Mouse (Mus musculus): Measurements from ENCODE around the gene Trim58. TPM values are rescaled to one million over a fixed set of nuclear protein-coding genes. Genes with fewer than 3 reads are reported as not detected.

Gene Trim58
- polyA plus RNA-seq, 1 experiment, result not detected

DNA sequence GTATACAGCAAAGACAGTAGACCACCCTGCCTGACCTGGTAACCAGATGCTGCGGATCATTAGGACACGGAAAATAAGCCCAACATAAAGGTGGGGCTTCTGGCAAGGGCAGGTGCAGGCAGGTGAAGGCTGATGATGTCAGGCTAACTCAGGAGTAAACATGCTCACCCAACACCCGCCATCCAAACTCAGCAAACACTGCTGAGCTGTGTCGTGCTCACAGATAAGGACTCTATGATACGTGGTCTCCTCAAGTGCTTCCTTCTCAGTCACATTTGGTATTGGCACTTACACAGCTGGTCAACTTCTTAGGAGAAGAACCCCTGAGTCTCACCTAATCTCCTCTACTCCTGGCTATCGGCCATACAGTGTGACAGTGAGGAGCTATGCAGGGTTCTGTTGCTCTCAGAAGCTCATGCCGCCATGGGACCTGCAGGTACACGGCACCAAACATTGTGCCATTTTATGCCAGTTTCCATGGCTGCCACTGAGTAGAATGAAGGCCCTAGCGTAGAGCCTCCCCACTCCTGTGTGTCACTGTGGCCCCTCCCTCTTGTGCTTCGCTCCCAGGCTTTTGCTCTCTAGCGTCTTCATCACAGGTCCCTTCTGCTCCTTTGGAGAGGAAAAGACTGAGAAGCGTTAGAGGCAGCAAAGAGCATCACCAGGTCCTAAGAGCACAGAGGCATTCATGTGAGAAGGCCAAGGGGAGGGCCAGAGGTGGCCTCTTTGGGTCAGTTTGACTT lies 33.9 kb upstream of the Trim58 start:
- Histone ChIP-seq H3K27me3 (ENCODE audit: control insufficient read depth, insufficient read depth, low read length) (no peaks in the 10 kb centered on the region), H3K4me1 (ENCODE audit: control insufficient read depth, insufficient read depth, low read length) (no peaks in the 10 kb centered on the region; the same call in 1 of the 2 replicates), H3K27ac (ENCODE audit: control insufficient read depth, insufficient read depth, low read depth, low read length) (no peak overlapping the region), H3K36me3 (ENCODE audit: control insufficient read depth, insufficient read depth, low read length) (no peaks in the 10 kb centered on the region), H3K4me3 (ENCODE audit: control insufficient read depth, low read depth, low read length) (no peak overlapping the region)
- TF ChIP-seq POLR2A (IDR thresholded peaks at IDR 0.05; ENCODE audit: control insufficient read depth, low read depth, low read length) (no peak), CTCF (IDR thresholded peaks at IDR 0.05; ENCODE audit: control insufficient read depth, insufficient read depth, insufficient replicate concordance, low read depth, low read length) (no peak)

DNA sequence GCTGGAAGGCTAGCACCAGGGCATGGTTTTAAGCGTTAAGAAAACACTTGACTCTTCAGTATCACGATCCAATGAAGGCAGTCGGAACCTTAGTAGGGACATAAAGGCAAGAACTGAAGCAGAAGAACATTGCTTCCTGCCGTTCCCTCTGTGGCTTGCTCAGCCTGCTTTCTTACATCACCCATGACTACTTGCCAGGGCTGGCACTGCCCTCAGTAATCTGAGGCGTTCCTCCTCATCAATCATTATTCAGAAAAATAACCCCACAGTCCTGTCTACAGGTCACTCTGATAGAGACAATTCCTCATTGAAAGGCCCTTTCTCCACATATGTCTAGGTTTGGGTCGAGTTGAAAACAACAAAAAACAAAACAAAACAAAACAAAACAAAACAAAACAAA lies 33.2 kb upstream of the Trim58 start:
- no peaks in the 10 kb centered on the region for H3K27me3 ChIP-seq (ENCODE audit: control insufficient read depth, insufficient read depth, low read length)
- no peak overlapping the region for H3K27ac ChIP-seq (ENCODE audit: control insufficient read depth, insufficient read depth, low read depth, low read length)
- no peaks in the 10 kb centered on the region for H3K36me3 ChIP-seq (ENCODE audit: control insufficient read depth, insufficient read depth, low read length)
- TF ChIP-seq CTCF (IDR thresholded peaks at IDR 0.05; ENCODE audit: control insufficient read depth, insufficient read depth, insufficient replicate concordance, low read depth, low read length), result no peak
- TF ChIP-seq POLR2A (IDR thresholded peaks at IDR 0.05; ENCODE audit: control insufficient read depth, low read depth, low read length), result no peak
- H3K4me1 ChIP-seq (ENCODE audit: control insufficient read depth, insufficient read depth, low read length), result no peaks in the 10 kb centered on the region; the same call in 1 of the 2 replicates
- H3K4me3 ChIP-seq (ENCODE audit: control insufficient read depth, low read depth, low read length), result no peak overlapping the region

DNA sequence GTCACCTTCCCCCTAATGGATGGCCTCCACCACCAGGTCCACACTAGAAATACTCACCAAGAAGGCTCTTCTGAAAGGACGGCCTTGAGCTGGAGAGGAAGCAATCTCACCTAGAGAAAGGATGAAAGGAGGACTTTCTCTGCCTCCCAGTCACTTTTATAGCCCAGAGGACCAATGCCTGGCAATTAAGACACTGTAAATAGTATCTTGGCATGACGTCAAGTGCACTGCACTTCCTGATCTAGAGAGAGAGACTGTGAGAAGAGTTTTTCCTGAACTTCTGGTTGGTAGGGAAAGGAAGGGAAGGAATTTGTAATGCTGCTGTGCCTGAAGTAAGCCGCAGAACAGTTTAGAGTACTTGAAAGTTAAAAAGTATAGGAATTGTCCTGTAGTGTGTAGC lies 26.9 kb upstream of the Trim58 start:
- Histone ChIP-seq H3K4me1 (ENCODE audit: control insufficient read depth, insufficient read depth, low read length) (no peaks in the 10 kb centered on the region), H3K36me3 (ENCODE audit: control insufficient read depth, insufficient read depth, low read length) (no peaks in the 10 kb centered on the region), H3K27ac (ENCODE audit: control insufficient read depth, insufficient read depth, low read depth, low read length) (no peak overlapping the region), H3K27me3 (ENCODE audit: control insufficient read depth, insufficient read depth, low read length) (no peaks in the 10 kb centered on the region), H3K4me3 (ENCODE audit: control insufficient read depth, low read depth, low read length) (no peak overlapping the region)
- TF ChIP-seq CTCF (IDR thresholded peaks at IDR 0.05; ENCODE audit: control insufficient read depth, insufficient read depth, insufficient replicate concordance, low read depth, low read length), result no peak
- no peak for TF ChIP-seq POLR2A (IDR thresholded peaks at IDR 0.05; ENCODE audit: control insufficient read depth, low read depth, low read length)

DNA sequence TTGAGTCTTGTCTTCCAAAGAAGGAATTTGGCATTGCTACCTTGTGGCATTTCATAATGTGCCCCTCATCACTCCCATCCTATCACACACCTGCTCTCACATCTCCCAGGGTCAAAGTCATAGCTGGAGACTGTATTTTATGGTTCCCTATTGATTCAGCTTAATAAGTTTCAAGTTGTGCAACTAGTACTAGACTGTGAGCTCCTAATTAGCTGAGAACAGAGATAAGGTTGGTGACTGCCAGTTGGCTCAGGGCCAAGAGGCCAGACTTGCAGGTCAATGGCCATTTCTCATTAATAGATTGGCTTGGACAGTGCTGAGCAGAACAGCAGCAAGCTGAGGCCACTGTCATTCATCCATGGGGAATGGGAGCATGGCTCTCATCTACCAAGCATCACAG lies 25.7 kb upstream of the Trim58 start:
- Histone ChIP-seq H3K4me1 (ENCODE audit: control insufficient read depth, insufficient read depth, low read length) (no peaks in the 10 kb centered on the region), H3K36me3 (ENCODE audit: control insufficient read depth, insufficient read depth, low read length) (no peaks in the 10 kb centered on the region), H3K27me3 (ENCODE audit: control insufficient read depth, insufficient read depth, low read length) (no peaks in the 10 kb centered on the region), H3K27ac (ENCODE audit: control insufficient read depth, insufficient read depth, low read depth, low read length) (no peak overlapping the region), H3K4me3 (ENCODE audit: control insufficient read depth, low read depth, low read length) (no peak overlapping the region)
- TF ChIP-seq CTCF (IDR thresholded peaks at IDR 0.05; ENCODE audit: control insufficient read depth, insufficient read depth, insufficient replicate concordance, low read depth, low read length) (no peak), POLR2A (IDR thresholded peaks at IDR 0.05; ENCODE audit: control insufficient read depth, low read depth, low read length) (no peak)

DNA sequence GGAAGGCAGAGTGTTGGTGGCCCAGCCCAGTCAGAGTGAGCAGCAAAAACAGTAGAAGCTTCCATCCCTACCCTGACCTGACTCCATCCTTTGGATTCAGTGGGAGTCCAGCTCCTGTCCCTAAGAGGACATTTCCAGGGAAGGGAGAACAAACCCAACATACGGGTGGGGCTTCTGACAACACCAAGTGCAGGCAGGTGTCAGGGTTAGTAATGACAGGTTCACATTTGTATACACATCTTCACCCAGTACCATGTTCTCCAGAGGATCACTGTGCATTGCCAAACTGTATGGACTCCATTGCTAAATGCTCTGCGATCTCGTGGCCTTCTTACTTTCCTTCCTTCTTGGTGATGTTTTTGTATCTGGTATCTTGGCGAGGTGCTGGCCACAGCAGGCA lies 24.3 kb upstream of the Trim58 start, which contains the start of gene 2210407C18Rik:
2210407C18Rik (minus strand) TSS at position 101 of the 400 bp plus-strand sequence.
- Histone ChIP-seq H3K27me3 (ENCODE audit: control insufficient read depth, insufficient read depth, low read length) (no peaks in the 10 kb centered on the region), H3K27ac (ENCODE audit: control insufficient read depth, insufficient read depth, low read depth, low read length) (no peak within 1 kb of the TSS), H3K36me3 (ENCODE audit: control insufficient read depth, insufficient read depth, low read length) (no peaks in the 10 kb centered on the region), H3K4me1 (ENCODE audit: control insufficient read depth, insufficient read depth, low read length) (no peaks in the 10 kb centered on the region), H3K4me3 (ENCODE audit: control insufficient read depth, low read depth, low read length) (no peak within 1 kb of the TSS)
- no peak for TF ChIP-seq POLR2A (IDR thresholded peaks at IDR 0.05; ENCODE audit: control insufficient read depth, low read depth, low read length)
- TF ChIP-seq CTCF (IDR thresholded peaks at IDR 0.05; ENCODE audit: control insufficient read depth, insufficient read depth, insufficient replicate concordance, low read depth, low read length), result no peak

DNA sequence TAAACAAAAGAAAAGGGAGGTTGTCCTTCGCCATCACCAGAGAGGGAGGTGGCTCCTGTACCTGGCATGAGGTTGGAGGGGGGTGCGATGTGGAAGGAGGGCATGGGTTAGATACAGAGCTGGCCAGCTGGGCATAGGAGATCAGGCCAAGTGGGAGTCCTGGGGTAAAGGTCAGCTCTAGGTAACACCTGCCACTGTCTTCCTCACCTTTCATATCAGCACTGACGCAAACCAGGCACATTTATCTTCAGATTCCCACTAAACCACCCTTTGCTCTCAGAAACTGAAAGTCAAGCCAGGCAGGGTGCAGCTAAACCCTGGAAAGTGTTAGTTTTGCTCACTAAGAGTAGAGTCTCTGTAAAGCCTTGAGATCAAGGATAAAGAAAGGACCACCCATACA lies 21.9 kb upstream of the Trim58 start:
- no peaks in the 10 kb centered on the region for H3K4me1 ChIP-seq (ENCODE audit: control insufficient read depth, insufficient read depth, low read length)
- H3K4me3 ChIP-seq (ENCODE audit: control insufficient read depth, low read depth, low read length), result no peak overlapping the region
- no peak for TF ChIP-seq POLR2A (IDR thresholded peaks at IDR 0.05; ENCODE audit: control insufficient read depth, low read depth, low read length)
- no peak for TF ChIP-seq CTCF (IDR thresholded peaks at IDR 0.05; ENCODE audit: control insufficient read depth, insufficient read depth, insufficient replicate concordance, low read depth, low read length)
- H3K27ac ChIP-seq (ENCODE audit: control insufficient read depth, insufficient read depth, low read depth, low read length), result no peak overlapping the region
- H3K36me3 ChIP-seq (ENCODE audit: control insufficient read depth, insufficient read depth, low read length), result no peaks in the 10 kb centered on the region
- H3K27me3 ChIP-seq (ENCODE audit: control insufficient read depth, insufficient read depth, low read length), result no peaks in the 10 kb centered on the region

DNA sequence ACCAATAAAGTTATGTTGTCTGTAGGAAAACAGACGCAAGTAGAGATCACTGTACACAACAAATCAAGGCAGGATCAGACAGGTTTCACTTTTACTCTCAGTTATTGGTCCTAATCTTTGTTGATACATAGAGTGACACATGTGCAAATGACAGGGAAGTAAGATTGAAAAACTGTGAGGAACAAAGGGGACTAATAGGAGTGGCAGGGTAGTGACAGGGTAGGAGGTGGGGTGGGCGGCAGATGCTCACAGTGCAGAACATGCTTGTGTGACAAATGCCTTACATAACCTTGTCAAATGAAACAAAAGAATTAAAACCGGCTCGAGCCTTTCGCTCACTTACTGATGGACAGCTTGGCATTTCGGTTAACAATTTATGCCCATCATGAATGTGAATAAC lies 21.5 kb upstream of the Trim58 start:
- Histone ChIP-seq H3K4me1 (ENCODE audit: control insufficient read depth, insufficient read depth, low read length) (no peaks in the 10 kb centered on the region), H3K36me3 (ENCODE audit: control insufficient read depth, insufficient read depth, low read length) (no peaks in the 10 kb centered on the region), H3K4me3 (ENCODE audit: control insufficient read depth, low read depth, low read length) (no peak overlapping the region), H3K27ac (ENCODE audit: control insufficient read depth, insufficient read depth, low read depth, low read length) (no peak overlapping the region), H3K27me3 (ENCODE audit: control insufficient read depth, insufficient read depth, low read length) (no peaks in the 10 kb centered on the region)
- no peak for TF ChIP-seq CTCF (IDR thresholded peaks at IDR 0.05; ENCODE audit: control insufficient read depth, insufficient read depth, insufficient replicate concordance, low read depth, low read length)
- TF ChIP-seq POLR2A (IDR thresholded peaks at IDR 0.05; ENCODE audit: control insufficient read depth, low read depth, low read length), result no peak
